Mouse (Mus musculus) neural tube, embryonic 15.5 days (tissue): ENCODE results near the gene Pfdn6. TPM values are rescaled to one million over a fixed set of nuclear protein-coding genes. Genes with fewer than 3 reads are reported as not detected.
"Not testable (repeated sequence)": the region's sequence is repeated elsewhere in the genome, so short reads cannot be mapped to it uniquely, and the experiment has no call there.

Experiments used
- ATAC-seq: fragments of 200-750 bp; cut with Nextera tagmentation; 2 replicates; pipeline ENCODE4 v1.8.0; 2017; ENCODE audit warnings: mild to moderate bottlenecking, moderate TSS enrichment, moderate library complexity; ENCODE audit not compliant: low FRiP score
- H3K27ac ChIP-seq: fragments of 300-500 bp; sonication (generic); replicated peaks from 2 replicates; pipeline ENCODE4 v1.5.1; 2015; ENCODE audit warnings: mild to moderate bottlenecking, inconsistent platforms
- H3K27me3 ChIP-seq: fragments of 300-500 bp; sonication (generic); replicated peaks from 2 replicates; pipeline ENCODE4 v1.6.1; 2015; ENCODE audit warnings: inconsistent platforms
- H3K36me3 ChIP-seq: fragments of 300-500 bp; sonication (generic); 2 replicates; pipeline ENCODE4 v1.6.1; 2015; ENCODE audit warnings: inconsistent platforms
- H3K4me1 ChIP-seq: fragments of 300-500 bp; sonication (generic); 2 replicates; pipeline ENCODE4 v1.6.1; 2015; ENCODE audit warnings: inconsistent platforms
- H3K4me2 ChIP-seq: fragments of 300-500 bp; sonication (generic); 2 replicates; pipeline ENCODE4 v1.6.1; 2015; ENCODE audit warnings: inconsistent platforms, mild to moderate bottlenecking, moderate library complexity
- H3K4me3 ChIP-seq: fragments of 300-500 bp; sonication (generic); replicated peaks from 2 replicates; pipeline ENCODE4 v1.5.1; 2015; ENCODE audit warnings: mild to moderate bottlenecking, inconsistent platforms
- H3K9ac ChIP-seq: fragments of 300-500 bp; sonication (generic); replicated peaks from 2 replicates; pipeline ENCODE4 v1.6.1; 2015; ENCODE audit warnings: mild to moderate bottlenecking, inconsistent platforms
- H3K9me3 ChIP-seq: fragments of 300-500 bp; sonication (generic); replicated peaks from 2 replicates; pipeline ENCODE4 v1.6.1; 2016; ENCODE audit warnings: inconsistent platforms
- WGBS: fragments of 180-500 bp; shearing (Covaris S2); methylation state at CpG from one replicate; pipeline ENCODE4 v1.1.7; 2015; ENCODE audit warnings: mixed read lengths; 5-methylcytosine and 5-hydroxymethylcytosine counted together
- polyA plus RNA-seq: library from polyadenylated mRNA; unstranded; fragments of >200 nt; fragmentation: Nextera tagmentation; extraction: Ambion mirVana; gene quantifications from 2 replicates; pipeline ENCODE4 v1.2.1, GENCODE M21; 2015

The Pfdn6 gene
- polyA plus RNA-seq, 1 experiment from 2014 or later: 183 TPM

DNA sequence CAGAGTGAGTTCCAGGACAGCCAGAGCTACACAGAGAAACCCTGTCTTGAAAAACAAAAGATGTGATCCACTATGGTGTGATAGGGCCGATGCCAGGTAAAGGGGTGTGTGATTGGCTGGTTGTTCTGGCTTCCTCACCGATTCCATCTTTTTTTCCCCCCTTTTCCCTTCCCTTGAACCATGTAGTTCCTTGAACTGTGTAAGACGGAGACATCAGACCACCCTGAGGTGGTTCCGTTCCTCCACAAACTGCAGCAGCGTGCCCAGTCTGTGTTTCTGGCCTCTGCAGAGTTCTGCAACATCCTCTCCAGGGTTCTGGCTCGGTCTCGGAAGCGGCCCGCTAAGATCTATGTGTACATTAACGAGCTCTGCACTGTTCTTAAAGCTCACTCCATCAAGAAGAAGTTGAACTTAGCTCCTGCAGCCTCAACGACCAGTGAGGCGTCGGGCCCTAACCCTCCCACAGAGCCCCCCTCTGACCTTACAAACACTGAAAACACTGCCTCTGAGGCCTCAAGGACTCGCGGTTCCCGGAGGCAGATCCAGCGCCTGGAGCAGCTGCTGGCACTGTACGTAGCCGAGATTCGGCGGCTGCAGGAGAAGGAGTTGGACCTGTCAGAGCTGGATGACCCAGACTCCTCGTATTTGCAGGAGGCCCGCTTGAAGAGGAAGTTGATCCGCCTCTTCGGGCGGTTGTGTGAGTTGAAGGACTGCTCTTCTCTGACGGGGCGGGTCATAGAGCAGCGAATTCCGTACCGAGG, 28.9 kb downstream of the Pfdn6 start:
- Histone ChIP-seq H3K36me3 (peaks cover 38% of the 10 kb centered on the region), H3K27ac (no peak overlapping the region), H3K4me3 (no peak overlapping the region), H3K4me1 (peaks cover 60% of the 10 kb centered on the region), H3K27me3 (no peaks in the 10 kb centered on the region), H3K4me2 (no peak overlapping the region), H3K9me3 (no peaks in the 10 kb centered on the region), H3K9ac (no peak overlapping the region)
- ATAC-seq: no peak
- WGBS: 94% methylated on average over 31 of the region's 31 CpGs

- H3K27me3 ChIP-seq: no peaks in the 10 kb centered on the region
- H3K4me3 ChIP-seq: peak overlapping the region; percentile 87
- WGBS: 66% methylated on average over 11 of the region's 11 CpGs
- peak overlapping the region; percentile 91 for H3K9ac ChIP-seq
- peak overlapping the region; percentile 89; the same call in 1 of the 2 replicates for H3K27ac ChIP-seq
- ATAC-seq: no peak
- H3K4me1 ChIP-seq: peaks cover 59% of the 10 kb centered on the region
- peak overlapping the region; percentile 95 for H3K4me2 ChIP-seq
- no peaks in the 10 kb centered on the region for H3K9me3 ChIP-seq
- peaks cover 38% of the 10 kb centered on the region for H3K36me3 ChIP-seq
These were observed 29.6 kb downstream of the Pfdn6 start for GRCm38 (mm10) chr17:33910346-33911051.

DNA sequence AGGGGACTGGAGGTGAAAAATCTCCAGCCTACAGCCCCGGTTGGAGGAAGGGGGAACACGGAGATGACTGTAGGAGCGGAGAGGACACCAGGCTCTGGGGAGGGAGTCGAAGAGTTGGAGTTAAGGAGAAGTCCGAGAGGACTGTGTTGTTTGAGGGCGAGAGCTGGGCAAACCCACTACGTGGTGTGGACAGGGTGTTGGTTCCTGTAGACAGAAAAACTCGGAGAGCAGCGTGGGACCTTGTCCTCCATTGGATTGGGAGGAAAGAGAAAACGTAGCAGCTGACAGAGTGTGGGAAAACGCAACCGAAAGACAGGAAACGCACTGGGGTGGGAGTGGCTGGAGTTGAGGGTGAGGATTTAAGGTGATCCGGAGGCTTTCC, 30.3 kb downstream of the Pfdn6 start:
- ATAC-seq: peak; percentile 5; the same call in 1 of the 2 replicates
- Histone ChIP-seq H3K4me2 (peak overlapping the region; percentile 95), H3K9ac (peak overlapping the region; percentile 91), H3K4me1 (peaks cover 53% of the 10 kb centered on the region), H3K27me3 (no peaks in the 10 kb centered on the region), H3K4me3 (peak overlapping the region; percentile 87), H3K27ac (peak overlapping the region; percentile 89), H3K36me3 (peaks cover 34% of the 10 kb centered on the region), H3K9me3 (no peaks in the 10 kb centered on the region)
- whole genome bisulfite sequencing: under 1% methylated on average over 14 of the region's 14 CpGs

GRCm38 (mm10) chr17:33909077-33909868, 30.9 kb downstream of the Pfdn6 start, which contains the start of gene Daxx:
Gene Daxx (plus strand): TSS chr17:33909414.
- Histone ChIP-seq H3K4me1 (peaks cover 48% of the 10 kb centered on the region), H3K9me3 (no peaks in the 10 kb centered on the region), H3K9ac (peak within 1 kb of the TSS; percentile 91), H3K4me2 (peak within 1 kb of the TSS; percentile 95), H3K4me3 (peak within 1 kb of the TSS; percentile 87), H3K27me3 (no peaks in the 10 kb centered on the region), H3K36me3 (peaks cover 30% of the 10 kb centered on the region), H3K27ac (peak within 1 kb of the TSS; percentile 94)
- under 1% methylated on average over 68 of the region's 68 CpGs for WGBS
- peak; percentile 95 for ATAC-seq

- Histone ChIP-seq H3K4me2 (peak overlapping the region; percentile 95), H3K4me3 (peak overlapping the region; percentile 87), H3K9ac (peak overlapping the region; percentile 70), H3K9me3 (no peaks in the 10 kb centered on the region), H3K4me1 (peaks cover 41% of the 10 kb centered on the region), H3K36me3 (peaks cover 22% of the 10 kb centered on the region), H3K27ac (peak overlapping the region; percentile 94), H3K27me3 (no peaks in the 10 kb centered on the region)
- peak; percentile 23 for ATAC-seq
- under 1% methylated on average over 43 of the region's 44 CpGs for WGBS
These were observed 31.6 kb downstream of the Pfdn6 start for GRCm38 (mm10) chr17:33908331-33909076.

GRCm38 (mm10) chr17:33904835-33905234, 35.3 kb downstream of the Pfdn6 start, which contains the start of gene Platr17:
Gene Platr17 (plus strand): TSS chr17:33905135.
- not testable (repeated sequence) for H3K9ac ChIP-seq, H3K4me2 ChIP-seq, H3K27ac ChIP-seq, H3K9me3 ChIP-seq, H3K4me3 ChIP-seq, H3K36me3 ChIP-seq, H3K27me3 ChIP-seq, ATAC-seq
- WGBS: 28% methylated on average over 3 of the region's 4 CpGs
- H3K4me1 ChIP-seq: peaks cover 12% of the 10 kb centered on the region

GRCm38 (mm10) chr17:33903911-33904651, 36.1 kb downstream of the Pfdn6 start:
- 77% methylated on average over 6 of the region's 6 CpGs for WGBS
- not testable (repeated sequence) for H3K9me3 ChIP-seq, H3K4me3 ChIP-seq, H3K4me1 ChIP-seq, ATAC-seq, H3K36me3 ChIP-seq, H3K27me3 ChIP-seq, H3K27ac ChIP-seq, H3K4me2 ChIP-seq, H3K9ac ChIP-seq

- ATAC-seq: no peak
- no peak overlapping the region for H3K9ac ChIP-seq
- no peak overlapping the region for H3K4me2 ChIP-seq
- H3K36me3 ChIP-seq: no peaks in the 10 kb centered on the region
- H3K4me3 ChIP-seq: no peak overlapping the region
- H3K27ac ChIP-seq: no peak overlapping the region
- H3K27me3 ChIP-seq: no peaks in the 10 kb centered on the region
- H3K4me1 ChIP-seq: peaks cover 1% of the 10 kb centered on the region
- 91% methylated on average over 7 of the region's 7 CpGs for WGBS
- no peaks in the 10 kb centered on the region for H3K9me3 ChIP-seq
These were observed 37.7 kb downstream of the Pfdn6 start for GRCm38 (mm10) chr17:33902491-33902890.

DNA sequence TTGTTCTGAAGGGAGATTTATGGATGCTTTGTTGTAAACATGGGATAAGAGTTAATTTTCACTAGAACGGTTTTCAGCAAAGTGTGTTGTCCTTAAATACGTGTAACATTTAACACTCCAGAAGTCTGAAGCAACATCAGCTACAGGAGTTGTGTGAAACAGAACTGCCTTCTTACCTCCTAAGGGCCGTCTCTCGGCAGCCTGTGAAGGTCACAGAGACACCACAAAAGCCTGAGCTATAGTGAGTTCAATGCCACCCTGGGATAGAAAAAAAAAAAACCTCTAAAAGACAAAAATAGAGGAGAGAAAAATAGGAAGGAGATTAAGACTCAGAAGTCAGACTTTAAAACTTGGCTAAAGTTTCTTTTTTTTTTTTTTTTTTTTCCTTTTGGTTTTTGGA, 38.1 kb downstream of the Pfdn6 start:
- Histone ChIP-seq H3K4me3 (no peak overlapping the region), H3K4me2 (no peak overlapping the region), H3K27me3 (no peaks in the 10 kb centered on the region), H3K9ac (no peak overlapping the region), H3K9me3 (no peaks in the 10 kb centered on the region), H3K27ac (no peak overlapping the region), H3K4me1 (no peaks in the 10 kb centered on the region), H3K36me3 (no peaks in the 10 kb centered on the region)
- no peak for ATAC-seq
- 42% methylated on average over 4 of the region's 4 CpGs for WGBS

- Histone ChIP-seq H3K4me1 (no peaks in the 10 kb centered on the region), H3K4me2 (no peak overlapping the region), H3K4me3 (no peak overlapping the region), H3K27ac (no peak overlapping the region), H3K9ac (no peak overlapping the region), H3K36me3 (no peaks in the 10 kb centered on the region), H3K9me3 (no peaks in the 10 kb centered on the region), H3K27me3 (no peaks in the 10 kb centered on the region)
- no peak for ATAC-seq
- WGBS: 65% methylated on average over 4 of the region's 4 CpGs
These were observed 38.5 kb downstream of the Pfdn6 start for GRCm38 (mm10) chr17:33901653-33902052.
